Mouse (Mus musculus) ES-E14 (cell line): Measurements from ENCODE around the gene Pam. TPM values are rescaled to one million over a fixed set of nuclear protein-coding genes. Genes with fewer than 3 reads are reported as not detected.

Experiments
- DNase-seq: peaks from one replicate; pipeline ENCODE4 v3.0.0-alpha.2; 2013; ENCODE audit warnings: low read depth, low spot score
- H3K27ac ChIP-seq: 2 replicates; pipeline ENCODE4 v1.5.1; 2012; ENCODE audit warnings: low read depth, mild to moderate bottlenecking, low read length, moderate library complexity, mixed read lengths; ENCODE audit not compliant: poor library complexity, insufficient read depth, severe bottlenecking
- H3K36me3 ChIP-seq: 2 replicates; pipeline ENCODE4 v1.6.1; 2012; ENCODE audit warnings: mild to moderate bottlenecking, low read length, moderate library complexity, mixed read lengths; ENCODE audit not compliant: control insufficient read depth, poor library complexity, insufficient read depth, severe bottlenecking
- H3K4me1 ChIP-seq, 2 experiments: fragments of 150-350 bp in 1 of 2; sonication (generic) in 1 of 2; 2 replicates each; pipeline ENCODE4 v1.6.1; 2012; ENCODE audit warnings: low read length in 2 of 2, mild to moderate bottlenecking in 1 of 2, mixed read lengths in 1 of 2; ENCODE audit not compliant: control insufficient read depth in 2 of 2, insufficient read depth in 2 of 2, poor library complexity in 1 of 2
- H3K4me3 ChIP-seq, 2 experiments: fragments of 150-350 bp in 1 of 2; sonication (generic) in 1 of 2; 2 replicates each; pipeline ENCODE4 v1.5.1; 2012; ENCODE audit warnings: low read length in 2 of 2, low read depth in 1 of 2, mild to moderate bottlenecking in 1 of 2, mixed read lengths in 1 of 2; ENCODE audit not compliant: insufficient read depth in 1 of 2, poor library complexity in 1 of 2, severe bottlenecking in 1 of 2
- H3K9ac ChIP-seq: 2 replicates; pipeline ENCODE4 v1.6.1; 2012; ENCODE audit warnings: low read depth, mild to moderate bottlenecking, low read length, mixed read lengths; ENCODE audit not compliant: poor library complexity, insufficient read depth, severe bottlenecking
- H3K9me3 ChIP-seq: fragments of 150-350 bp; sonication (generic); 2 replicates; pipeline ENCODE4 v1.6.1; 2012; ENCODE audit warnings: low read depth, mild to moderate bottlenecking, low read length; ENCODE audit not compliant: control insufficient read depth, insufficient read depth
- CHD2 ChIP-seq: IDR thresholded peaks from 2 replicates; pipeline ENCODE4 v1.6.1; 2014; ENCODE audit warnings: mild to moderate bottlenecking, low read depth, low read length, inconsistent platforms
- HCFC1 ChIP-seq: IDR thresholded peaks from 2 replicates; pipeline ENCODE4 v1.6.1; 2012; ENCODE audit warnings: low read length, inconsistent platforms, borderline replicate concordance; ENCODE audit not compliant: insufficient read depth
- MAFK ChIP-seq: IDR thresholded peaks from 2 replicates; pipeline ENCODE4 v1.6.1; 2014; ENCODE audit warnings: mild to moderate bottlenecking, low read depth, low read length, inconsistent platforms; ENCODE audit not compliant: insufficient read depth
- ZC3H11A ChIP-seq: IDR thresholded peaks from 2 replicates; pipeline ENCODE4 v1.6.1; 2012; ENCODE audit warnings: low read depth, mild to moderate bottlenecking, inconsistent platforms, low read length, borderline replicate concordance
- ZNF384 ChIP-seq: IDR thresholded peaks from 2 replicates; pipeline ENCODE4 v1.6.1; 2012; ENCODE audit warnings: low read depth, low read length, inconsistent platforms
- in situ Hi-C, 2 experiments: fragments of 600-800 bp; cut with MboI; formaldehyde crosslinking; loops; one replicate each; pipeline ENCODE4 v1.15.1; 2025; ENCODE audit warnings: low sequenced_read_pairs in 2 of 2, inconsistent platforms in 1 of 2; ENCODE audit not compliant: unreplicated experiment in 2 of 2
- total RNA-seq: library from RNA; depleted of rRNA; stranded (reverse); fragments of 300-350 nt; gene quantifications from 2 replicates; pipeline ENCODE4 v1.2.3, GENCODE M21; 2012

The Pam gene
- total RNA-seq, 1 experiment: 16.0 TPM

GRCm38 (mm10) chr1:97833466-97834353 lies 261.7 kb downstream of the Pam start:
- in situ Hi-C loops: no loop called here
- H3K9ac ChIP-seq: no peak overlapping the region
- no peak for DNase-seq
- no peaks in the 10 kb centered on the region for H3K4me1 ChIP-seq
- no peak overlapping the region for H3K27ac ChIP-seq
- no peaks in the 10 kb centered on the region for H3K9me3 ChIP-seq
- no peaks in the 10 kb centered on the region for H3K36me3 ChIP-seq
- H3K4me3 ChIP-seq: no peak overlapping the region
- TF ChIP-seq HCFC1 (no peak), MAFK (no peak), ZNF384 (no peak), CHD2 (no peak)

- no peak for DNase-seq
- H3K9ac ChIP-seq: no peak overlapping the region
- TF ChIP-seq ZC3H11A: no peak
- no peak for TF ChIP-seq MAFK
- TF ChIP-seq HCFC1: no peak
- no peak for TF ChIP-seq CHD2
- no peak for TF ChIP-seq ZNF384
- no peak overlapping the region for H3K27ac ChIP-seq
- no peaks in the 10 kb centered on the region for H3K9me3 ChIP-seq
- H3K4me3 ChIP-seq: no peak overlapping the region
- in situ Hi-C loops: no loop called here
- H3K36me3 ChIP-seq: no peaks in the 10 kb centered on the region
- no peaks in the 10 kb centered on the region for H3K4me1 ChIP-seq
Measured at GRCm38 (mm10) chr1:97828087-97828486, 267.4 kb downstream of the Pam start.

GRCm38 (mm10) chr1:97827566-97827965 lies 267.9 kb downstream of the Pam start:
- no peak overlapping the region for H3K27ac ChIP-seq
- H3K9me3 ChIP-seq: no peaks in the 10 kb centered on the region
- no peak for DNase-seq
- in situ Hi-C loops: no loop called here
- no peak for TF ChIP-seq MAFK
- no peak for TF ChIP-seq CHD2
- no peak for TF ChIP-seq ZC3H11A
- no peak for TF ChIP-seq HCFC1
- TF ChIP-seq ZNF384: no peak
- no peaks in the 10 kb centered on the region for H3K36me3 ChIP-seq
- no peak overlapping the region for H3K9ac ChIP-seq
- no peak overlapping the region for H3K4me3 ChIP-seq
- H3K4me1 ChIP-seq: no peaks in the 10 kb centered on the region

- H3K27ac ChIP-seq: no peak overlapping the region
- DNase-seq: no peak
- no peak overlapping the region for H3K4me3 ChIP-seq
- TF ChIP-seq ZNF384: peak; percentile 79; the same call in 1 of the 2 replicates
- TF ChIP-seq CHD2: no peak
- no peak overlapping the region for H3K9ac ChIP-seq
- in situ Hi-C loops: no loop called here
- H3K4me1 ChIP-seq: peaks cover 0 to 2% of the 10 kb centered on the region in 2 experiments; a peak in 1 of 4 replicates
- no peaks in the 10 kb centered on the region for H3K9me3 ChIP-seq
- no peaks in the 10 kb centered on the region for H3K36me3 ChIP-seq
Measured at GRCm38 (mm10) chr1:97822904-97823303, 272.5 kb downstream of the Pam start.

- TF ChIP-seq ZNF384 (no peak), MAFK (no peak), ZC3H11A (no peak), CHD2 (no peak), HCFC1 (no peak)
- Histone ChIP-seq H3K9ac (no peak overlapping the region), H3K4me3 (no peak overlapping the region), H3K4me1 (peaks cover 0 to 2% of the 10 kb centered on the region in 2 experiments; a peak in 1 of 4 replicates), H3K36me3 (no peaks in the 10 kb centered on the region), H3K9me3 (no peaks in the 10 kb centered on the region), H3K27ac (no peak overlapping the region)
- in situ Hi-C loops: no loop called here
- DNase-seq: no peak
Measured at GRCm38 (mm10) chr1:97822203-97822602, 273.2 kb downstream of the Pam start.
